Mouse (Mus musculus) kidney, adult 2 months (tissue): ENCODE measurements around the gene Atp2a3.

ENCODE experiments used
- CTCF ChIP-seq: fragments of 200-500 bp; conservative IDR thresholded peaks from 2 replicates; pipeline ENCODE4 v1.5.1; 2011; ENCODE audit warnings: low read depth, mild to moderate bottlenecking, control low read depth, low read length, moderate library complexity, mixed read lengths; ENCODE audit not compliant: insufficient read depth, insufficient read length
- POLR2A ChIP-seq: fragments of 200-500 bp; IDR thresholded peaks from one replicate; pipeline ENCODE4 v1.6.1; 2011; ENCODE audit warnings: low read depth, low read length, control low read depth

DNA sequence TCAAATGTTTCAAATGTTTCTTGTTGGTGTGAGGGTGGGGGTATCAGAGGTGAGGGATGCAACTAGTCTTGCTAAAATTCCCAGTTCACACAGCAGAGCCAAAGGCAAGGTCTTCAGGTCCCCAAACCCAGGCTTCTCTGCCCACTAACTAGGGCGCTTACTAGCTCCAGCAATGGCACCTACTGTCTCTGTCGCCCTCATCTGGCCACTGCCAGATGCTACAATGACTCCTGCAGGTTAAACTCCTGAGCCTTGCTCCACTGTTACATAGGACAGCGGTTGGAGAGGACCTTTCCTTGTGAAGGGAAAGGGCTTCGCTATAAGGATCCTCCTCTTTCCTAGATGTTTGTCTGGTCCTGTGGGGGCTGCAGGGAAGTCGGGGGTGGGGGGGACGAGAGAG, 40.1 kb downstream of the Atp2a3 start:
- TF ChIP-seq POLR2A (no peak), CTCF (peak; percentile 96)
